Mouse (Mus musculus) megakaryocyte, adult 5-6 weeks (primary cell): Measurements from ENCODE around the gene Snta1. TPM values are rescaled to one million over a fixed set of nuclear protein-coding genes. Genes with fewer than 3 reads are reported as not detected.
"Not testable (repeated sequence)": the region's sequence is repeated elsewhere in the genome, so short reads cannot be mapped to it uniquely, and the experiment has no call there.

Source experiments
- ATAC-seq: 2 replicates; pipeline ENCODE4 v1.8.0; 2016; ENCODE audit warnings: mild to moderate bottlenecking, inconsistent platforms; ENCODE audit not compliant: poor library complexity, severe bottlenecking
- total RNA-seq, 2 experiments: library from RNA; stranded (forward) in 1 of 2; stranded (reverse) in 1 of 2; fragments of 153-499, 151-499 nt in 1 of 2; fragments of 221-1000, 200-1000 nt in 1 of 2; gene quantifications; 2 replicates each; pipeline versions ENCODE4 v1.2.3 to v1.2.4; 2015 to 2017

Gene Snta1
- total RNA-seq, 2 experiments from 2014 or later: 0.22 to 1.1 TPM

GRCm38 (mm10) chr2:154373961-154374632, 33.8 kb downstream of the Snta1 start:
- ATAC-seq: peak; percentile 51

- no peak for ATAC-seq
Observed at GRCm38 (mm10) chr2:154372842-154373500, 34.9 kb downstream of the Snta1 start, which contains the start of gene Cdk5rap1. Gene Cdk5rap1, minus strand, starts transcription at chr2:154373010.

DNA sequence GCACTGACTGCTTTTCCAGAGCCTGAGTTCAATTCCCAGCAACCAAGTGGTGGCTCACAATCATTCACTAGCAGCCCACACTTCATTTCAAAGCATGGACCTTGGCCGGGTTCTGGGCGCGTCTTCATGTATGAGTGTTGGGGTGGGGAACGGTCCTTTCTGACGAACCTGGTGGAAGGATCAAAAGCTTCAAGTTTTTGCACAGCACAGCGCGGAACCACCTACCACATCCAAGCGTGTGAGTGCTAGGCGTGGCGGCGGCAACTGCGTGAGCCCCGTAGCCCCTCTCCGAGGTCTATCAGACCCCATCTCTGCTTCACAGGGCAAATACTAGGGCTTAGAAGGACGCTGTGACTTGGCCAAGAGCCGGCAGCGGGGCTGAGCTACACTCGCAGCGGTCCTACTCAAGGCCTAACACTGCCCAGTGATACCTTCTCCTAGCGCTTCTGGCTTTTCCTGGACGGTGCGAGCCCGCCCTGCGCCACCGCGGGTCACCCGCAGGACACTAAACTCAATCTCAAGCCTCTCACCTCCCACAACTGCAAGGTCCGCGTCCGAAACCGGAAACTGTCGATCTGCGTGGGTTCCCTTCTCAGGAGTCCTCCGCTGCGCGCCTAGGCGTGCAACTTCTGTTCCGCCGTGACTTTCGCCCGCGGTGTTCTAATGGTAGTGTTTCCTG, 35.6 kb downstream of the Snta1 start:
- ATAC-seq: peak; percentile 92

- no peak for ATAC-seq
Observed at GRCm38 (mm10) chr2:154367510-154367909, 40.4 kb downstream of the Snta1 start.

- not testable (repeated sequence) for ATAC-seq
Observed at GRCm38 (mm10) chr2:154354000-154354425, 53.9 kb downstream of the Snta1 start.

GRCm38 (mm10) chr2:154348152-154348551, 59.7 kb downstream of the Snta1 start:
- ATAC-seq: no peak

DNA sequence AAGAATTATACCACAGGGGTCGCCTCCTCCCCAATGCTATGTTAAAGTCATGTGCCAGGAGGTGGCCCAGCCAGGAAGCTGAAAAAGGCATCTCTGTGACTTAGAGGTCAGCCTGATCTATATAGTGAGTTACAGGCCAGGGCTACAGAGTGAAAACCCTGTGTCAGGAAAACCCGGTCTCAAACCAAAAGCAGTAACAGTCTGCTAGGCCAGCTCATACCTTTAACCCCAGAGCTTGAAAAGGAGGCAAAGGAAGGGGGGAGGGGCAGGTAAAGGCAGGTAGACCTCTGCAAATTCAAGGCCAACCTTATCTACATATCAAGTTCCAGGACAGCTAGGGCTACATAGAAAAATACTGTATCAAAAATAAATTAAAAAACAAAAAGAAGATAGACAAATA, 68.5 kb downstream of the Snta1 start:
- ATAC-seq: no peak

- no peak for ATAC-seq
Observed at GRCm38 (mm10) chr2:154338161-154338560, 69.7 kb downstream of the Snta1 start.

DNA sequence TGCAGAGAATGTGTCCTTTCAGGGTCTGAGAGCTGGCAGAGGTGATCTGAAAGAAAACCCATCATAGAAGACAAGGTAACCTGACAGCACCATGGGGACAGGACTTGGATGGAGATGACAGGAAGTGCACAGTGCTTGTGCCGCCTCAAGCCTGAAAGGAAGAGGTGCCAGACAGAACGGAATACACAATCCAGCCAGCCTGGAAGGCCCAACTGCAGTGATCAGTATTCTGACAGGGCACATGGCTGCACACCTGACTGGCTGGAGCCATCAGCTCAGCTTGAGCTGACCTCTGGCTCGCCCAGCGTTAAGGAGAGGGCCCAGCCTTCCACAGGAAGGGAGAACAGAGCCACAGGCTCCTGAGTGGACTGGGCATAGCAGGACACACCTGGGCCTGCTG, 72.3 kb downstream of the Snta1 start:
- ATAC-seq: no peak

DNA sequence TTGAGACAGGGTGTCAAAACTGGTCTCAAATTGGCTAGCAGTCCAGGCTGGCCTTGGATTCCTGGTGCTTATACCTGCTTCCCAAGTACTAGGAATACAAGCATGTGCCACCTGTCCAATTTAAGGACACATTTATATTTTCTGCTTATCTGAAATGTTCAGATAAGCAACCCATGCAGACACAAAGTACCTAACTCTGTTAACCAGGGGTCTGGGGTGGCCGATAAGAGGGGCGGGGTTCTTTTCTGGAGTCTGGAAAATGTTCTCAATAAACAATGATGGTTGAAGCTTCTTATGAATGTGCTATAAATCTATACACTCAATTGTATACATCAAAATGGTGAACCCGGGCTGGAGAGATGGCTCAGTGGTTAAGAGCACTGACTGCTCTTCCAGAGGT, 81.0 kb downstream of the Snta1 start:
- no peak for ATAC-seq

Other genes starting within 250 kb of the Snta1 start
- not detected in 2 replicates for gene Bpifa5, start 245.5 kb downstream of the Snta1 start, total RNA-seq (2015)
- not detected in 2 replicates for gene Bpifa5, start 245.5 kb downstream of the Snta1 start, total RNA-seq (2017)
- gene Bpifb1, start 217.3 kb downstream of the Snta1 start, total RNA-seq (2015): not detected in 2 replicates
- gene Bpifb1, start 217.3 kb downstream of the Snta1 start, total RNA-seq (2017): not detected in 2 replicates
- gene Bpifb5, start 184.4 kb downstream of the Snta1 start, total RNA-seq (2015): not detected in 2 replicates
- gene Bpifb5, start 184.4 kb downstream of the Snta1 start, total RNA-seq (2017): not detected in 2 replicates
- not detected in 2 replicates for gene Bpifb9a, start 150.2 kb downstream of the Snta1 start, total RNA-seq (2015)
- not detected in 2 replicates for gene Bpifb9a, start 150.2 kb downstream of the Snta1 start, total RNA-seq (2017)
- not detected in 2 replicates for gene Bpifb9b, start 100.9 kb downstream of the Snta1 start, total RNA-seq (2015)
- gene Bpifb9b, start 100.9 kb downstream of the Snta1 start, total RNA-seq (2017): not detected in 2 replicates
- gene Cdk5rap1, start 35.1 kb downstream of the Snta1 start, total RNA-seq (2015): 6.5 and 9.8 TPM in 2 replicates
- gene Cdk5rap1, start 35.1 kb downstream of the Snta1 start, total RNA-seq (2017): 12.9 and 13.5 TPM in 2 replicates
- 13.7 and 19.1 TPM in 2 replicates for gene Cbfa2t2, start 28.4 kb upstream of the Snta1 start, total RNA-seq (2015)
- gene Cbfa2t2, start 28.4 kb upstream of the Snta1 start, total RNA-seq (2017): 7.5 and 22.8 TPM in 2 replicates
- not detected in 2 replicates for gene 1700003F12Rik, start 139.0 kb upstream of the Snta1 start, total RNA-seq (2015)
- not detected in 2 replicates for gene 1700003F12Rik, start 139.0 kb upstream of the Snta1 start, total RNA-seq (2017)
- gene Actl10, start 143.7 kb upstream of the Snta1 start, total RNA-seq (2015): 0.11 TPM in 1 of 2 replicates, not detected in the other
- gene Actl10, start 143.7 kb upstream of the Snta1 start, total RNA-seq (2017): 0.15 TPM in 1 of 2 replicates, not detected in the other
- gene Necab3, start 150.8 kb upstream of the Snta1 start, total RNA-seq (2015): 0.78 and 1.6 TPM in 2 replicates
- 1.8 and 2.2 TPM in 2 replicates for gene Necab3, start 150.8 kb upstream of the Snta1 start, total RNA-seq (2017)
- 14.3 and 16.2 TPM in 2 replicates for gene E2f1, start 161.8 kb upstream of the Snta1 start, total RNA-seq (2015)
- 7.7 and 9.3 TPM in 2 replicates for gene E2f1, start 161.8 kb upstream of the Snta1 start, total RNA-seq (2017)
- 21.9 and 24.2 TPM in 2 replicates for gene Pxmp4, start 195.6 kb upstream of the Snta1 start, total RNA-seq (2015)
- 24.4 and 27.1 TPM in 2 replicates for gene Pxmp4, start 195.6 kb upstream of the Snta1 start, total RNA-seq (2017)
- gene Zfp341, start 205.2 kb upstream of the Snta1 start, total RNA-seq (2015): 2.2 and 2.3 TPM in 2 replicates
- gene Zfp341, start 205.2 kb upstream of the Snta1 start, total RNA-seq (2017): 1.5 and 1.8 TPM in 2 replicates
- gene 4930519P11Rik, start 205.3 kb upstream of the Snta1 start, total RNA-seq (2015): 2.7 TPM in 1 of 2 replicates, not detected in the other
- 0.85 TPM in 1 of 2 replicates, not detected in the other for gene 4930519P11Rik, start 205.3 kb upstream of the Snta1 start, total RNA-seq (2017)
- gene Chmp4b, start 243.6 kb upstream of the Snta1 start, total RNA-seq (2015): 117 and 122 TPM in 2 replicates
- gene Chmp4b, start 243.6 kb upstream of the Snta1 start, total RNA-seq (2017): 166 and 187 TPM in 2 replicates